Mouse (Mus musculus) layer of hippocampus, postnatal 36 days (tissue): ENCODE results near the gene Med1. TPM values are rescaled to one million over a fixed set of nuclear protein-coding genes. Genes with fewer than 3 reads are reported as not detected.
A peak's percentile ranks its signal among the peaks of the same experiment; 100 is the strongest.
"Not testable (repeated sequence)": the region's sequence is repeated elsewhere in the genome, so short reads cannot be mapped to it uniquely, and the experiment has no call there.

Source experiments
- DNase-seq, 2 experiments: peaks; one replicate each; pipeline ENCODE4 v3.0.0; 2022
- total RNA-seq, 2 experiments: library from RNA; stranded (reverse); gene quantifications; 2 replicates each; pipeline ENCODE4 v1.2.3; 2021

Med1 gene
- 10 to 100 TPM; 53.8 to 55.9 TPM for total RNA-seq

- DNase-seq: peak; percentile 88 to 90
Measured at GRCm38 (mm10) chr11:98192901-98193805, at the start of gene Med1. Gene Med1 (minus strand): TSS chr11:98193293.

GRCm38 (mm10) chr11:98238995-98239394 lies 45.9 kb upstream of the Med1 start:
- no peak for DNase-seq

GRCm38 (mm10) chr11:98238416-98238815 lies 45.3 kb upstream of the Med1 start:
- no peak for DNase-seq

DNA sequence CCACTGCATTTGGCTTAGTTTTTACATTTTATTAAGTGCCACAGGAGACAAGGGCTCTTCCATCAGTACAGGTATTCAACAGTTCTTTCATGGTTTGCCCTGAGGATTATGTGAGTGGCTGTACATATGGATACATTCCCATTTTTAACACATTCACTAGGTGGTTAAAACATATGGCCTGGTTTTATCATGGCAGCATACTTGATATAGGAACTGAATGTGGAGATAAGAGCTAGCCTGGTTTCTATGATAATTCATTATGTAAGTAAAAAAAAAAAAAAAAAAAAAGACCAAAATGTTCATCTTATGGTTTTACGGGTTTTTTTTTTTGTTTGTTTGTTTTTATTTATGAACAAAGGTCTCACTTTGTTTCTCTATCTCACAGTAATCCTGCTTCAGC lies 33.3 kb upstream of the Med1 start:
- DNase-seq: no peak

GRCm38 (mm10) chr11:98213311-98213710 lies 20.2 kb upstream of the Med1 start:
- no peak for DNase-seq

DNA sequence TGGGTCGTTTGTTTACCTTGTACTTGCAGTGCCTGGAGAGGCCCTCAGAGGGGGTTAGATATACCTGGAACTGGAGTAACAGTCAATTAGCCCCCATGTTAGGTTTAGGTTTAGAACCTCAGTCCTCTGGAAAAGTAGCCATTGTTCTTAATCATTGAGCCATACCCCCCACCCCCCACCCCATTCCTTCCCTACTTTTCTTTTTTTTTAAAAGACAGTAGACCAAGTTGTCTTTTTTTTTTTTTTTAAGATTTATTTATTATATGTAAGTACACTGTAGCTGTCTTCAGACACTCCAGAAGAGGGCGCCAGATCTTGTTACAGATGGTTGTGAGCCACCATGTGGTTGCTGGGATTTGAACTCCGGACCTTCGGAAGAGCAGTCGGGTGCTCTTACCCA lies 16.6 kb upstream of the Med1 start:
- DNase-seq: not testable (repeated sequence)

GRCm38 (mm10) chr11:98206281-98206680 lies 13.2 kb upstream of the Med1 start:
- DNase-seq: not testable (repeated sequence)

- no peak for DNase-seq
Measured at GRCm38 (mm10) chr11:98205463-98205862, 12.4 kb upstream of the Med1 start.

DNA sequence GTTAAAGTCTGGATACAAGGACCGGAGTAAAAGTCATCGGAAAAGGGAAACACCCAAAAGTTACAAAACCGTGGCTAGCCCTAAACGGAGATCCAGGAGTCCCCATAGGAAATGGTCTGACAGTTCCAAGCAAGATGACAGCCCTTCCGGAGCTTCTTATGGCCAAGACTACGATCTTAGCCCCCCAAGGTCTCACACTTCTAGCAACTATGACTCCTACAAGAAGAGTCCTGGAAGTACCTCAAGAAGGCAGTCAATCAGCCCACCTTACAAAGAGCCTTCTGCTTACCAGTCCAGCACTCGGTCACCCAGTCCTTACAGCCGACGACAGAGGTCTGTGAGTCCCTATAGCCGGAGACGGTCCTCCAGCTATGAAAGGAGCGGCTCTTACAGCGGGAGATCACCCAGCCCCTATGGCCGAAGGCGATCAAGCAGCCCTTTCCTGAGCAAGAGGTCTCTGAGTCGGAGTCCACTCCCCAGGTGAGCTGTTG lies 10.9 kb upstream of the Med1 start:
- DNase-seq: no peak

- DNase-seq: peak; percentile 54
Measured at GRCm38 (mm10) chr11:98203351-98203911, 10.3 kb upstream of the Med1 start.

DNA sequence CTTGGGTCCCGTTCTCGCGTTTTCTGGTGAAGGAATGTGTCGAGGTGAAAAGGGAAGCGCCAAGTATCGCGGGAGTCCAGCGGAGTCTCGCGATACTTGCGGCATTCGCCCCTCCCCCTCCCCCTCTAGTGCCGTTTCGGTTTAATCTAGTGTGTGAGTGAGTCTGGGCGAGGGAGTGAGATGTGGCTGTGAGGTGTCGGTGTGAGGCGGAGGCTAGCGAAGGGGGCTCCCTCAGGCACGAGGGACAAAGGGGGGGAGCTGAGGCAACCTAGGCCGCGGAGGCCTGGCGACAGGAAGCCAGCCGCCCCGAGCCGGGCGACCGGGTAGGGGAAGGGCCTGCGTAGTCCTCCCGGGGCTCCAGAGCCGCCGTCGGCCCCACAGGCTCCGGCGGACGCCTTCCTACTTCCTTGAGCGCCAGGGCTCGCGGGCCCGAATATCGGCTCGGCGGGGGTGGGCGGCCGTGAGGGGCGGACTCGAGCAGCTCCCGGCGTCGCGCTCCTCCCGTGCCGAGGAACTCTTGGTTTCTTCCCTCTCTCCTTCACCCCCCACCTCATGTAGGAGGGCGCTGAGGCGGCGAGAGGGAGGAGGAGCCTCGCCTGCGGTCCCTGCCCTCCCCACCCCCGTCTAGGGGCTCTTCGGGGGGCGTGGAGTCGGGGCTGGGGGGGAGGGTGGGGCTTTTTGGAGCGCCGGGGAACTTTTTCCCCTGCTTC lies 9.7 kb upstream of the Med1 start, which contains the start of gene Cdk12:
Cdk12 (plus strand) TSS at position 419 of the 710 bp plus-strand sequence.
- DNase-seq: peak; percentile 92 to 93

DNA sequence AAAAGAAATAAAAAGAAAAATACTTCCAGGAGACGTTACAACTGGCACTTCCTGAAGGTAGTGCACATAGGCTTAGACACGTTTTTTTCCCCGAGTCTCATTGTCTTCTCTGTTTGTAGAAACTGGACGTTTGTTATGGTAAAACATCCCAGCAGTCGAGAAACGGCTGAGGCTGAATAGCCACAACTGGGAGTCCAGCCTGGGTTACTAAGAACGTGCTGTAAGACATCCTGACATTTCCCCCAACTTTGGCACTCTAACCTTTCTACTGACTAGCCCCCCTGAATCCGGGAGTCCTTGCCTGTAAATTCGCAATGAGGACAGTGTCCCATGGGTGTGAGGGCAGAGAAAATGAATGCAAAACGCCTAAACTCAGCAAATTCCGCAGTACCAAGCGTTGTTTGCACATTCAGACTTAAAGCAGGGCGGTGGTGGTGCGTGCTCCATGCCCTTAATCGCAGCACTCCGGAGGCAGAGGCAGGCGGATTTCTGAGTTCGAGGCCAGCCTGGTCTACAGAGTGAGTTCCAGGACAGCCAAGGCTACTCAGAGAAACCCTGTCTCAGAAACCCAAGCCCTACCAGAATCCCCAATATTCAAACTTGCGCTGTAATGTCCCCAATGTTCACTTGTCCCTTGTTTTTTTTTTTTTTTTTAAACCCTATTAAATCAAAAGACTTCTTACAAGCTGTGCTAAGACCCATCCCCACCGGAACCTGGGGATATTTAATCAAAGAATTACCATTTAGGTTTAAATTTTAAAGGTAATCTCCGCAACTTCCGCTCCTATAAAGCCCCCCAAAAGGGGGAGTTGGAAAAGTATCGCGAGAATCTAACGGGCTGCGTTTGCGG lies 8.9 kb upstream of the Med1 start:
- DNase-seq: peak in 1 of 2 experiments; percentile 18

- no peak for DNase-seq
Measured at GRCm38 (mm10) chr11:98190820-98191219, 2.3 kb downstream of the Med1 start.

DNA sequence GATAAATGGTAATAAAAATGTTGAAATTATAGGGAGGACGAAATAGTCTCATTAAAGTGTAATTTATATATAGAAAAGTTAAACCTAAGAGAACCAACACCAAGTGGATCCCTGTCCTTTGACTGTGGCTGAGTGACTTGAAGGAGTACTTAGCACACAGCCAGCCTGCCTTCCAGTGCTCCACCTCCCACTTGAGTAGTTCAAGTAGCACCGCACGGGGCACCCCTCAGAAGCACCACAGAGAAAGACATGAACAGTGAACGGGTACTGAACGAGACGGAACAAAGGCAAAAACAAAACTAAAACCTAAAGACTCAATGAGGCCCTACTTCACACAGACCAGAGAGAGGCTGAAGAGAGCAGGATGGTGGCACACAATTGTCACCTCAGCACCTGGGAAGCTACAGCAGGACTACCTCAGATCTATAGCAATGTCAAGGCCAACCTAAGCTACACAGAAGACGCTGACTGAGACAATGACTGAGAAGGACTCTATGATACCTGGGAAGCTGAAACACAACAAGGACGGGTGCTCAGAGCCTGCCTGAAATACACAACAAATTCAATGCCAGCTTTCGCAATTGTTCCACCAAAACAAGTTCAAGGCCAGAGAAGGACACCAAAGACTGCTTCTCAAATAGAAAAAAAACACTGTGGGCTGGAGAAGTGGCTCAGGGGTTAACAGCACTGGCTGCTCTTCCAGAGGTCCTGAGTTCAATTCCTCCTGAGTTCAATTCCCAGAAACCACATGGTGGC lies 5.3 kb downstream of the Med1 start:
- DNase-seq: no peak

- DNase-seq: not testable (repeated sequence)
Measured at GRCm38 (mm10) chr11:98182149-98182548, 10.9 kb downstream of the Med1 start.

DNA sequence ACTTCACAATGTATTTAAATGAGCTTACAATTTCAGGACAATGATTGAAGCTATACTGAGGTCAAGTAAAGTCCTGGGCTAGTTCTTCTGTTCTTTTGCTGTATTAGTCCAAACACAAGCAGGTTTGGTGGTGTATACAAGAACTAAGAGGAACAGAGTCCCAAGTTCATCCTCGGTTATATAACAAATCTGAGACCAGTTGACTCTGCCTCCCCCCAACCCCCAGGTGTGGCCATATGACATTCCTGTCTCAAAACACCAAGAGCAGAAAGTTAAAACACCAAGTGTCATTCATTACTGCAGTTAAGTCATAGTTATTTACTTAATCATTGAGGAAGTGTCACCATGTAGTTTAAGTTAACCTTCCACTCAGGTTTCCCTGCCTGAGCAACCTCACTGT lies 24.7 kb downstream of the Med1 start:
- no peak for DNase-seq

DNA sequence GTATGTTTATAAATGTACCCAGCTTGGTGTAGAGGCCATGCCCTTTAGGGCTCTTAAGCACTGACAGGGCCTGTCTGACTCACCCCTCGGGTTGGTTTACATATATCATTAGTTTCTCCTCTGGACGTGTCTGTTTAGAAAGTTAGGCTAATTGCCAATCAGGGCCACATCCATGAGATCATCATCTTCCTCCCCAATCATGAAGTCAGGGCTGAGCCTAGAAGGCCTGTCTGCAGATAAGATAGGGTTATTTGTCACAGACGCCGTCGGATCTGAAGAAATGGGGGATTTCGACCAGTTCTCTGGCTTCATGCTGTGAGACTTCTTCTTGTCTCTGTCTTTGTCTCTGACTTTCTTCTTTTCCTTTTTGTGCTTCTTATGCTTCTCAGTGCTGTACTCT lies 38.0 kb downstream of the Med1 start:
- no peak for DNase-seq

GRCm38 (mm10) chr11:98150625-98151156 lies 42.4 kb downstream of the Med1 start:
- DNase-seq: no peak

- DNase-seq: peak; percentile 86 to 89
Measured at GRCm38 (mm10) chr11:98149786-98150624, 43.1 kb downstream of the Med1 start, which contains the start of gene Fbxl20. Gene Fbxl20 (minus strand): TSS chr11:98150403.

DNA sequence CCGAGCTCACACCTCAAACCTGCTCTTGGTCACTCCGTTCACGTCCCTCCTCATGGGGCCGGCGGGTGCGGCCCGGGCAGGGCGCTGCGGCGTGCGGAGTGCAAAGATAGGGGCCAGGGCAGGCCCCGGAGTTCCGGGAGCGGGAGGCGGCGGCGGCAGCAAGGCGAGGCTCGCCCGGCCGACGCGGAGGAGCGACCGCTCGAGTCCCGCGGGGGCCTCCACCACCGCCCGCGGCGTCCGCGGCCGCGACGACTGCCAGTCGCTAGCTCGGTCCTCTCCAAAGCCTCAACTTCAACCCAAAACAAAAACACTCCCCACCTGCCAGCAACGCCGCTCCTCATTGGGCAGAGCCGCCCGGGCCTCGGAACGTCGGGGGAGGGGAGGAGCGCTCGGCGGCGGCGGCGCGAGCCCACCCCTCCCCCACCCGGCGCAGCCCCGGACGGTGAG lies 43.8 kb downstream of the Med1 start:
- DNase-seq: peak; percentile 91 to 93
